Mouse (Mus musculus) gastrocnemius, postnatal 14 days (tissue): ENCODE measurements around the gene Tbl1x. TPM values are rescaled to one million over a fixed set of nuclear protein-coding genes. Genes with fewer than 3 reads are reported as not detected.

Experiments used
- DNase-seq: peaks from one replicate; pipeline ENCODE4 v3.0.0; 2021; ENCODE audit warnings: mixed read lengths
- intact Hi-C: fragments of 180-260 bp; cut with DNase I; formaldehyde crosslinking; loops from one replicate; pipeline ENCODE4 v1.15.1; 2025; ENCODE audit warnings: low total_unique reads
- total RNA-seq, 2 experiments: library from RNA; stranded (reverse); gene quantifications; 2 replicates each; pipeline ENCODE4 v1.2.3; 2021

Gene Tbl1x
- total RNA-seq, 2 experiments from 2014 or later = 14.0 to 16.1 TPM

GRCm38 (mm10) chrX:77667441-77667840, 156.6 kb downstream of the Tbl1x start:
- DNase-seq = no peak
- intact Hi-C loops = no loop called here

DNA sequence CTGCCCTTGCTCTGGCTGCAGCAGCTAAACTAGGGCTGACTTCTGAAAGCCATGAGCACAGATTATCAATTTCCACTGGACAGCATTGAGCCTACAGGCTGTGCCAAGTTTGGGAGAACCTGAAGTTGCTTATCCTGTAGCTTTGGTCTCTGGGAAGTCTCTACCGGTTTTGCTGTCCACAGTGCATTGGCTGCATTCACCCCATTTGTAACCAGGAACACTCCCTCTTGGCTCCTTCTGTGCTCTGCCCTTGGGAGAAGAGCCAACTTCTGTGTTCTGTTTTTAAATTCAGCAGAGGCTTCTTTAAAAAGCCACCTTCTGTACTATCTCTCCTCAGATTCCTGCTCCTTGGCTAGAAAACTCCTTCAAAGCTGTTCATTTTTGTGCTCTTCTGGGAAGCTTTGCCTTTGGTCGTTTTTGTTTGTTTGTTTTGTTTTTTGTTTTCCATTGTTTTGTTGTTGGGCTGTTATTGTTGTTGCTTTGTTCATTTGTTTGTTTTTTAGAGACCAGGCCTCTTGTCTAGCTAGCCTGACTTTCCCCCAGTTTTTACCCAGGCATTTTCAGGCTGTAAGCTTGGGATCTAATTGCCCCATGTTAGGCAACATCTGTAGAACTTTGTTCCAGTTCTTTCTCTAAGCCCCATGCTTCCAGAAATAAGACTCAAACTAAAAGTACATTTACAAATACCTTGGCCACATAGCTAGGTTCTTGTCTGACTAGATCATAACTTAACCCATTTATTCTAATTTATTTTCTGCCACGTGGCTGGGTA, 159.2 kb downstream of the Tbl1x start:
- peak; percentile 8 for DNase-seq
- intact Hi-C loops = no loop called here
